Mouse (Mus musculus) naive thymus-derived CD4-positive, alpha-beta T cell, adult 2 months (primary cell): Measurements from ENCODE around the gene Rpusd4.

ENCODE experiments used
- DNase-seq: peaks from one replicate; pipeline ENCODE4 v3.0.0-alpha.2; 2011; ENCODE audit warnings: low read depth

The Rpusd4 gene

DNA sequence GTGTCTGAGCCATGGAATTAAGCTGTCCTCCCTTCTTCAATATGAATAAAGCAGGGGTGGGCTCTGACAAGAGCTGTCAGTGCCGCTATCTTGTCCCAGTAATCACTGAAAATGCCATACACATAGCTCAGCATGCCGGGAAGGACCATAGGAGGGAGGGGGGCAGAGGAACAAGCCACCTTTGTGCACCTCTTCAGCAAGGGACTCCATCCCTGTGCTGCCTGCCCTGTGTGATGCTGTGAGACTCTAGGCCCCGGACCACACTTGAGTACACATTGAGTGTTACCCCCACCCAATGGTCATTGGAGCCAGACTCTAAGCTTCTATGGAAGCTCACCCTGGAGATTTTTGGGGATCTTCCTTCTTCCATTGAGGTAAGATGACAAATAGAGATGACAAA is 18.7 kb downstream of the Rpusd4 start:
- DNase-seq = no peak

- DNase-seq = no peak
Observed at GRCm38 (mm10) chr9:35289992-35290391, 22.3 kb downstream of the Rpusd4 start.

DNA sequence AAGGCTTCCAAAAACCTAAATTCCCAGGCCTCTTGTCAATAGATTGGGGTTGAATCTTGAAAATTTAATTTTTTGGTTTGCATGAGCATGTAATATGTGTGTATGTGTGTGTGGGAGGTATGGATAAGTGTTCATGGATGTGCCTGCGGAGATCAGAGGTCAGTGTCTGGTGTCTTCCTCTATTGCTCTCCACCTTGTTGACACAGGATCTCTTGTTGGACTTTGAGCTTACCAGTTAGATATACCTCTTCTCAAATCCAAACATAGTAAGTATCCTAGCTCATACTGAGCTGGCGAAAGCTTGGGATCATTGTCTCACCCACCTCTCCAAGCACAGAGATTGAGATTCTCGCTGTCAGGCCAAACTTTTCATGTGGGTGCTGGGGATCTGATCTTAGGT is 22.8 kb downstream of the Rpusd4 start:
- DNase-seq = no peak

- no peak for DNase-seq
Observed at GRCm38 (mm10) chr9:35290916-35291315, 23.3 kb downstream of the Rpusd4 start.

DNA sequence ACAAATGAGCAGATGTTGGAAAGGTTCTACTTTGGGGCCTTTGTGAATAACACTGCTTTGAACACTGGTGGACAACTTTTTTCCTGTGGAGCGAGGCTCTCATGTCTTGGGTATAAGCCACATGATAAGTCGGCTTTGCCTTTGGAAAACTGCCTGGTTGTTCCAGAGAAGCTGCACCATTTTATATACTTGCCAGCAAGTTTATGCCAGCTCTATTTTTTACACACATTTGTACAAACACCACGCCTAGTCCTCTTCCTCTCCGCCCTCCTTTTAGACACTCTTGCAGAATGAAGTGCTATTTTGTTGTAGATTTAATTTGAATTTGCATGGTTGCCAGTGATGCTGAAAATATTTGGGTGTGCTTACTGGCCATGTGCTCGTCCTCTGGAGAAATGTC is 25.8 kb downstream of the Rpusd4 start:
- no peak for DNase-seq

DNA sequence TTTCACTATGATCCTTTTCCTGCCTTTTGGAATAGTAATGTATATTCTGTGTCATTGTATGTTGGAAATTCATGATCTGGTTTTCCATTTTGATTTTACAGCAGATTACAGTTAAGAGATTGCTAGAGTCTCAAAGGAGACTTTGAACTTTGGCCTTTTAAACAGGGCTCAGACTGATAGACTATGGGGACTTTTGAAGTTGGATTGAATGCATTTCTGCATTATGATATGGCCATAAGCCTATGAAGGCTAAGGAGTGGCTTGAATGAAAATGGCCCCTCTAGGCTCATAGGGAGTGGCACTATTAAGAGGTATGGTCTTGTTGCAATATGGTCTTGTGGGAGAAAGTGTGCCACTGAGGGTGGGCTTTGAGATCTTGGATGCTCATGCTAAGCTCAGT is 30.1 kb downstream of the Rpusd4 start:
- DNase-seq = no peak

DNA sequence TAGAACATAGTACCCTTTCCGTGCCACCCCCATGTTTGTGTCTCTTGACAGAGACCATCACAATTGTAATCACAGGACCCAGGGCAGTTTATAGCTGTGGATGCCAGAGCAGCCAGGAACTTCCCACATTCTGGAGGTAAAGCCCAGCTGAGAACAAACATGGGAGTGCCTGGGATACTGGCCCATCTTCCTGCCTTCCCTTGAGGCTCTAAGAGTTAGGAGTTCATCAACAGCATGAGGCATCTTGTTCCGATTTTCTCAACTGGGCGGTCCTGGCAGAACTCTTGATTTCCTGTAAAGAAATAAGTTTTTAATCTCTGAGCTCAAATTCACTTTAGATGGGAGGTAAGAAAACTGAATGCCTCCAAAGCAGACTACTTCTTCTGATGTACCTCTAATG is 34.5 kb downstream of the Rpusd4 start:
- DNase-seq = no peak

- no peak for DNase-seq
Observed at GRCm38 (mm10) chr9:35307461-35307860, 39.8 kb downstream of the Rpusd4 start.

GRCm38 (mm10) chr9:35310377-35310776 is 42.7 kb downstream of the Rpusd4 start:
- DNase-seq = no peak

GRCm38 (mm10) chr9:35312516-35312915 is 44.9 kb downstream of the Rpusd4 start:
- DNase-seq = no peak

DNA sequence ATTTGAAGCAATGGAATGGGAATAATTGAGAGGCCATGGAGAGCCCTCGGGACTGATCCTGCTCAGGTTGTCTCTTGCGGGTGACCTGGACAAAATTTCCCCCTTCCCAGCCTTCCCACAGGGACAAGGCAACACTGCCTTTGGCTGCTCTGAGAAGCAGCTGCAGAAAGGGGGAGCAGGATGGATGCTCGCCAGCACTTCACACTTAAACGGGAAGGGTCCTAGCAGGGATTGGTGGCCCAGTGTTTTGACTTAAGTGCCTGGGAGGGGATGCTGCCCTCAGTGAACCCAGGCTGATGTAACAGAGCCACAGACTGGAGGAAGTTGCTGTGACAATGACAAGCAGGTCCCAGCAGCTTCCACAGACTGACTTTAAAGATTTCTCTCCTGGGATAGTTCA is 45.9 kb downstream of the Rpusd4 start:
- DNase-seq = no peak

GRCm38 (mm10) chr9:35314254-35314653 is 46.6 kb downstream of the Rpusd4 start:
- DNase-seq = no peak

DNA sequence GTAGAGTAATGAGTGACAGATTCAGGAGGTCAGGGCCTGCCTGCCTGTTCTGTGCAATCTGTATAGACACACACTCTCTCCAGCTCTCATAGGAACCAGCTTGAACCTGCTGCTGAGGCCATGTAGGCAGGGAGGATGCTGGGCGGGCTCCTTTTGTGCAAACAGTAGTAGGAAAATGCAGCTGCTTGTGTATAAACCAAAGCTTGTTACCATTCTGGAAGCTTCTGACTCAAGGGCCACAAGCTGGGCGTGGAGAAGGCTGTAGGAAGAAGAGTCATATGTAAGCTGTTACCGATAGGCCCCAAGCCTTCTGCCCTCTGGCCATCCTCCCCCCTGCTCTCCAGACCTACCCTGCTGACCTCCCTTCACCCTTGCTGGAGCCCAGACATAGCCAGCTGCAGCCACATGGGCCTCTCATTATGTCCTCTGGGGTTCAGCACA is 49.1 kb downstream of the Rpusd4 start:
- no peak for DNase-seq

DNA sequence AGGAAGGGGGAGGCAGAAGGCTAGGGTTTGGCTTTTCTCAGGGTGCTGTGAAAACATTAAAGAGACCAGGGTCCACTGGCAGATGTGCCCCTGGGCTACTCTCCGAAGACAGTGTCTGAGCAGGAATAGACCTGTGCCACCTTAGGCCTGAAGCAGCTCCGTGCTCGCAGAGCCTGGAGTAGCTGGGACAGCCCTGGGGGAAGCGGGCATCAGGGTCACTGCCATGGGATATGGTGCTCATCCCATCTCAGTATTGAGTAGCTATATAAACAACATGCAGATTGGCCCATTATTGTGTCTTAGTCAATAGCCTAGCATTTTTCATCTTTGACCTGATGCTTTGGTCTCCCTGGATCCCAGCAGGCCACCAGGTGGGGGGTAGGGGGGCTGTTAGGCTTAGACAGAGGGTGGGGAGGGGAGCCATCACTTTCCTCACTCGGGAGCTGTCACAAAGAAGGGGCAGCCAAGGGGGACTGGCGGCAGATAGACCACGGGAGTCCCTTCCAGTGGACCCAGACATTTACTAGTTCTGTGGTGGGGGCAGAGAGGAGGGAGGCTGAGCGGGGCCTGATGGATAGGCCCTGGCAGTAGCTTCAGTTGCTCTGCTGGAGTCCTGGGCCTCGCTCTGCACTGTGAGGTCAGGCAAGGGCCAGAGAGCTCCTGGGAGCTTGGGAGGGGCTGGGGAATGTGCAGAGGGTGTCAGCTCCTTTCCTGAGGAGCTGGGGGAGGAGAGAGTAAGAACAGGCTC is 49.7 kb downstream of the Rpusd4 start:
- DNase-seq = no peak

GRCm38 (mm10) chr9:35318537-35319172 is 51.0 kb downstream of the Rpusd4 start:
- DNase-seq = no peak

- DNase-seq = no peak
Observed at GRCm38 (mm10) chr9:35320288-35320687, 52.6 kb downstream of the Rpusd4 start.

GRCm38 (mm10) chr9:35323974-35324373 is 56.3 kb downstream of the Rpusd4 start:
- no peak for DNase-seq

GRCm38 (mm10) chr9:35324571-35324970 is 56.9 kb downstream of the Rpusd4 start:
- DNase-seq = no peak

- no peak for DNase-seq
Observed at GRCm38 (mm10) chr9:35326644-35327263, 59.1 kb downstream of the Rpusd4 start.
